Mouse (Mus musculus): ENCODE results near the gene Pank2. TPM values are rescaled to one million over a fixed set of nuclear protein-coding genes. Genes with fewer than 3 reads are reported as not detected.
"Not testable (repeated sequence)": the region's sequence is repeated elsewhere in the genome, so short reads cannot be mapped to it uniquely, and the experiment has no call there.

The Pank2 gene
- total RNA-seq, 2 experiments from 2014 or later = 51.1 to 60.1 TPM

- DNase-seq (ENCODE audit: low spot score in 2 of 2) = no peak
These were observed 1.6 kb upstream of the Pank2 start for GRCm38 (mm10) chr2:131260544-131261307.

- no peak for DNase-seq (ENCODE audit: low spot score in 2 of 2)
These were observed 648 bp upstream of the Pank2 start for GRCm38 (mm10) chr2:131261481-131262212.

- DNase-seq (ENCODE audit: low spot score in 2 of 2) = no peak
These were observed 680 bp downstream of the Pank2 start for GRCm38 (mm10) chr2:131262680-131263670.

- DNase-seq (ENCODE audit: low spot score in 2 of 2) = no peak
These were observed 1.7 kb downstream of the Pank2 start for GRCm38 (mm10) chr2:131264027-131264426.

- DNase-seq (ENCODE audit: low spot score in 2 of 2) = no peak
These were observed 2.8 kb downstream of the Pank2 start for GRCm38 (mm10) chr2:131265056-131265455.

GRCm38 (mm10) chr2:131275493-131275892 is 13.2 kb downstream of the Pank2 start:
- no peak for DNase-seq (ENCODE audit: low spot score in 2 of 2)

GRCm38 (mm10) chr2:131276722-131277121 is 14.4 kb downstream of the Pank2 start:
- no peak for DNase-seq (ENCODE audit: low spot score in 2 of 2)

- no peak for DNase-seq (ENCODE audit: low spot score in 2 of 2)
These were observed 19.3 kb downstream of the Pank2 start for GRCm38 (mm10) chr2:131281596-131281995.

- DNase-seq (ENCODE audit: low spot score in 2 of 2) = no peak
These were observed 24.0 kb downstream of the Pank2 start for GRCm38 (mm10) chr2:131286276-131286675.

- DNase-seq (ENCODE audit: low spot score in 2 of 2) = no peak
These were observed 28.4 kb downstream of the Pank2 start for GRCm38 (mm10) chr2:131290669-131291068.

GRCm38 (mm10) chr2:131296746-131297261 is 34.5 kb downstream of the Pank2 start:
- DNase-seq (ENCODE audit: low spot score in 2 of 2) = no peak

GRCm38 (mm10) chr2:131298674-131299073 is 36.4 kb downstream of the Pank2 start:
- not testable (repeated sequence) for DNase-seq (ENCODE audit: low spot score in 2 of 2)

- DNase-seq (ENCODE audit: low spot score in 2 of 2) = no peak
These were observed 38.2 kb downstream of the Pank2 start for GRCm38 (mm10) chr2:131300485-131300884.

GRCm38 (mm10) chr2:131301635-131302034 is 39.3 kb downstream of the Pank2 start:
- no peak for DNase-seq (ENCODE audit: low spot score in 2 of 2)

GRCm38 (mm10) chr2:131304497-131304896 is 42.2 kb downstream of the Pank2 start:
- DNase-seq (ENCODE audit: low spot score in 2 of 2) = no peak

- peak in 1 of 2 experiments; percentile 50 for DNase-seq (ENCODE audit: low spot score in 2 of 2)
These were observed 42.9 kb downstream of the Pank2 start for GRCm38 (mm10) chr2:131305226-131305625.

GRCm38 (mm10) chr2:131307391-131307790 is 45.1 kb downstream of the Pank2 start:
- no peak for DNase-seq (ENCODE audit: low spot score in 2 of 2)

- no peak for DNase-seq (ENCODE audit: low spot score in 2 of 2)
These were observed 45.5 kb downstream of the Pank2 start for GRCm38 (mm10) chr2:131307822-131308221.

GRCm38 (mm10) chr2:131309296-131309695 is 47.0 kb downstream of the Pank2 start:
- DNase-seq (ENCODE audit: low spot score in 2 of 2) = no peak

GRCm38 (mm10) chr2:131316167-131316566 is 53.9 kb downstream of the Pank2 start:
- no peak for DNase-seq (ENCODE audit: low spot score in 2 of 2)

- no peak for DNase-seq (ENCODE audit: low spot score in 2 of 2)
These were observed 57.1 kb downstream of the Pank2 start for GRCm38 (mm10) chr2:131319401-131319800.
